Mouse (Mus musculus) stomach, postnatal 0 days (tissue): ENCODE measurements around the gene Cnksr1.

ENCODE experiments used
- CTCF ChIP-seq: IDR thresholded peaks from 2 replicates; pipeline ENCODE4 v1.5.1; 2016; ENCODE audit warnings: antibody characterized with exemption, low read depth, mild to moderate bottlenecking, moderate library complexity
- EP300 ChIP-seq: optimal IDR thresholded peaks from 2 replicates; pipeline ENCODE3; 2016; ENCODE audit warnings: antibody characterized with exemption

DNA sequence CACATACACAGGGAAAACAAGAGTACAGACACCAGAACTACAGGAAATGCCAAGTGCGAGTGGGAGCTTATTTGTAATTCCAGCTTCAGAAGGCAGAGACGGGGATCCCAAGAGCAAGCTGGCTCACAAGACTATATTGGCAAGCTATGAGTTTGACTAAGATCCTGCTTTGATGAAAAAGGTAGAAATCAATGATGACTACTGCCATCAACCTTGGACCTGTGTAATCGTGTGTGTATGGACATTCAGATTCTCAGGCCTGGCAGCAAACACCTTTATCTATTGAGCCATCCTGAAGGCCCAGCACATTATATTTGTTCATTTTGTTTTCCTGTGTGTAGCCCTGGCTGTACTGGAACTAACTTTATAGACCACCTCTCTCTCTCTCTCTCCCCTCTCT lies 54.5 kb downstream of the Cnksr1 start:
- no peak for TF ChIP-seq CTCF
- TF ChIP-seq EP300 = no peak
